Mouse (Mus musculus) bone marrow, adult 2 months (tissue): ENCODE measurements around the gene 2200002D01Rik.

Experiments
- CTCF ChIP-seq: fragments of 200-500 bp; IDR thresholded peaks from 2 replicates; pipeline ENCODE4 v1.5.1; 2011; ENCODE audit warnings: low read length, control low read depth; ENCODE audit not compliant: control insufficient read depth, insufficient read depth
- POLR2A ChIP-seq: fragments of 200-500 bp; IDR thresholded peaks from 2 replicates; pipeline ENCODE4 v1.6.1; 2011; ENCODE audit warnings: low read depth, mild to moderate bottlenecking, control low read depth, low read length, borderline replicate concordance; ENCODE audit not compliant: control insufficient read depth

DNA sequence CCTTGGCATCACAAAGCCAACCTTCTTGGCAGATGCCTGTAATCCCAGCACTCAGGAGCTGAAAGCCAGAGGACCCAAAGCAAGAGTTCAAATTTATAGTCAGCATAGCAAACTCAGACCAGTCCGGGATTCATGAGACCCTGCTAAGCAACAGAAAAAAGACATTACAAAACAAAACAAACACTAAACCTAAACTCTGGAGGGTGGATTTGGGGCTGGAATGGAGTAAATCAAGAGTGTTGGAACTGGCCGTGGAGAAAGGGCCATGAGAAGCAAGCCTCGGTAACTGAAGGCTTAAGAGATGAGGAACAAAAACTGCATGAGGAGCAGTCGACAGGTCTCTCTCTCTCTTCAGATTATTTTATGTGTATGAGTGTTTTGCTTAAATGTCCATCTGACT, 35.6 kb upstream of the 2200002D01Rik start:
- TF ChIP-seq CTCF (no peak), POLR2A (no peak)
